Mouse (Mus musculus) midbrain, postnatal 0 days (tissue): ENCODE results near the gene Iscu. TPM values are rescaled to one million over a fixed set of nuclear protein-coding genes. Genes with fewer than 3 reads are reported as not detected.

ENCODE experiments used
- ATAC-seq: fragments of 200-750 bp; cut with Nextera tagmentation; 2 replicates; pipeline ENCODE4 v1.8.0; 2017; ENCODE audit warnings: moderate number of reproducible peaks, mild to moderate bottlenecking, moderate TSS enrichment, moderate library complexity; ENCODE audit not compliant: low FRiP score
- DNase-seq: peaks from one replicate; pipeline ENCODE4 v3.0.0-alpha.2; 2015; ENCODE audit warnings: low spot score
- H3K27ac ChIP-seq: fragments of 300-500 bp; sonication (generic); 2 replicates; pipeline ENCODE4 v1.5.1; 2014; ENCODE audit warnings: low read depth, mild to moderate bottlenecking, low read length, mixed read lengths
- H3K27me3 ChIP-seq: fragments of 300-500 bp; sonication (generic); 2 replicates; pipeline ENCODE4 v1.6.1; 2014; ENCODE audit warnings: low read length, control low read depth, mixed read lengths; ENCODE audit not compliant: insufficient read depth
- H3K36me3 ChIP-seq: fragments of 300-500 bp; sonication (generic); 2 replicates; pipeline ENCODE4 v1.6.1; 2014; ENCODE audit warnings: low read length, control low read depth, mixed read lengths; ENCODE audit not compliant: insufficient read depth
- H3K4me1 ChIP-seq: fragments of 300-500 bp; sonication (generic); 2 replicates; pipeline ENCODE4 v1.6.1; 2014; ENCODE audit warnings: mild to moderate bottlenecking, control low read depth, antibody characterized with exemption, low read length, mixed read lengths; ENCODE audit not compliant: insufficient read depth
- H3K4me2 ChIP-seq: fragments of 300-500 bp; sonication (generic); 2 replicates; pipeline ENCODE4 v1.6.1; 2014; ENCODE audit warnings: low read depth, mild to moderate bottlenecking, low read length, mixed read lengths; ENCODE audit not compliant: poor library complexity, severe bottlenecking
- H3K4me3 ChIP-seq: fragments of 300-500 bp; sonication (generic); 2 replicates; pipeline ENCODE4 v1.5.1; 2014; ENCODE audit warnings: low read depth, mild to moderate bottlenecking, low read length, moderate library complexity
- H3K9ac ChIP-seq: fragments of 300-500 bp; sonication (generic); replicated peaks from 2 replicates; pipeline ENCODE4 v1.6.1; 2014; ENCODE audit warnings: mild to moderate bottlenecking, low read length, moderate library complexity, mixed read lengths; ENCODE audit not compliant: poor library complexity, severe bottlenecking
- H3K9me3 ChIP-seq: fragments of 300-500 bp; sonication (generic); 2 replicates; pipeline ENCODE4 v1.6.1; 2016; ENCODE audit warnings: low read length, control low read depth
- CTCF ChIP-seq: IDR thresholded peaks from 2 replicates; pipeline ENCODE4 v1.5.1; 2016; ENCODE audit warnings: antibody characterized with exemption, mild to moderate bottlenecking
- WGBS: fragments of 180-500 bp; shearing (Covaris S2); extraction: QIAGEN DNeasy Blood & Tissue Kit; methylation state at CpG from one replicate; pipeline ENCODE4 v1.1.7; 2014; 5-methylcytosine and 5-hydroxymethylcytosine counted together
- polyA plus RNA-seq: library from polyadenylated mRNA; unstranded; fragments of >200 nt; fragmentation: Nextera tagmentation; extraction: Ambion mirVana; gene quantifications from 2 replicates; pipeline ENCODE4 v1.2.1, GENCODE M21; 2015
- total RNA-seq: library from RNA; depleted of rRNA; stranded (reverse); fragments of >200 nt; gene quantifications from 2 replicates; pipeline ENCODE4 v1.2.3, GENCODE M21; 2014

Iscu gene
- total and polyA plus RNA-seq, 2 experiments from 2014 or later, result 65.8 to 96.9 TPM

DNA sequence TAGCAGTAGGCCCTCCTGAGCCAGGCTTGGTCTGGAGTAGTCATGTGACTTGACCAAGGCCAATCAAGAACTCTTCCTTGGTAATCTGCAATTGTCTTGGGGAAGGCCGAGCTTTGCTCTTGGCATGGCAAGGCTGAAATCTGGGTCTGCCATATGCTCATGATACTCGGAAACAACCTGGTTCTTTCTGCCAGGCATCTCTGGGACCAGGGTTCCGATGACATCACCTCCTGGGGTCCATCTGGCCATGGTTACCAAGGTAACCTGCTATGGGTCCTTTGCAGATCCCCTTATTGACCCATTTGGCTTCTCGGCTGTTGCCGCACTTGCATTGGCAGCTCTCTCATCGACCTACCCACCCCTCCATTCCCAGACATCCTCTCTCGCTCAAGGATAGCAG lies 44.5 kb upstream of the Iscu start:
- peaks cover 13% of the 10 kb centered on the region; the same call in 1 of the 2 replicates for H3K4me1 ChIP-seq
- H3K4me2 ChIP-seq, result no peak overlapping the region
- H3K27me3 ChIP-seq, result no peaks in the 10 kb centered on the region
- 86% methylated on average over 7 of the region's 7 CpGs for WGBS
- no peak overlapping the region for H3K9ac ChIP-seq
- DNase-seq, result no peak
- TF ChIP-seq CTCF, result no peak
- no peak for ATAC-seq
- no peaks in the 10 kb centered on the region for H3K36me3 ChIP-seq
- H3K27ac ChIP-seq, result no peak overlapping the region
- no peak overlapping the region for H3K4me3 ChIP-seq
- no peaks in the 10 kb centered on the region for H3K9me3 ChIP-seq

DNA sequence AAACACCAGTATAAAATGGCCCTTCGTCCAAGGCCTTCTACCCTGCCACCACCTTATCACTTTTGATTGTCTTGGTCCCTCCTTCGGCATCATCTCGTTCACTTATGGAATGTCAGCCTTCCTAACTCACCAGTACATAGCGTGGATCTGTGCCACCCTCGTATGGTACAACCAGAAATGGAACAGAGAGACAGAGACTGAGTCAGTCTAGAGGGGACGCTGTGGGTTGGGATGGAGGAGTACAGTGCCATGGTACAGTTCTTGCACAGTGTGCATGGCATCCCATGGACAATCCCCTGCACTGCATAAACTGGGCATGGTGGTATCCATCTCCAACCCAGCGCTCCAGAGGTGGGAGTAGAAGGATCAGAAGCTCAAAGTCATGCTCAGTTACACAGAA lies 43.9 kb upstream of the Iscu start:
- DNase-seq, result no peak
- WGBS, result 89% methylated on average over 7 of the region's 7 CpGs

GRCm38 (mm10) chr5:113730641-113731121 lies 41.9 kb upstream of the Iscu start:
- WGBS, result 44% methylated on average over 7 of the region's 7 CpGs
- ATAC-seq (peak; percentile 11; the same call in 1 of the 2 replicates), DNase-seq (peak; percentile 69)
- Histone ChIP-seq H3K4me3 (no peak overlapping the region), H3K36me3 (no peaks in the 10 kb centered on the region), H3K27ac (peak overlapping the region; percentile 52), H3K4me1 (peaks cover 13% of the 10 kb centered on the region; the same call in 1 of the 2 replicates), H3K27me3 (no peaks in the 10 kb centered on the region), H3K9ac (no peak overlapping the region; the same call in 1 of the 2 replicates), H3K9me3 (no peaks in the 10 kb centered on the region), H3K4me2 (no peak overlapping the region)
- TF ChIP-seq CTCF, result no peak; the same call in 1 of the 2 replicates

More for the DNA sequence above, 43.9 kb upstream of the Iscu start:
- H3K4me2 ChIP-seq, result no peak overlapping the region
- H3K27ac ChIP-seq, result no peak overlapping the region
- no peak for ATAC-seq
- H3K36me3 ChIP-seq, result no peaks in the 10 kb centered on the region
- H3K9ac ChIP-seq, result no peak overlapping the region
- no peak for TF ChIP-seq CTCF
- peaks cover 13% of the 10 kb centered on the region; the same call in 1 of the 2 replicates for H3K4me1 ChIP-seq
- no peaks in the 10 kb centered on the region for H3K9me3 ChIP-seq
- no peak overlapping the region for H3K4me3 ChIP-seq
- no peaks in the 10 kb centered on the region for H3K27me3 ChIP-seq

DNA sequence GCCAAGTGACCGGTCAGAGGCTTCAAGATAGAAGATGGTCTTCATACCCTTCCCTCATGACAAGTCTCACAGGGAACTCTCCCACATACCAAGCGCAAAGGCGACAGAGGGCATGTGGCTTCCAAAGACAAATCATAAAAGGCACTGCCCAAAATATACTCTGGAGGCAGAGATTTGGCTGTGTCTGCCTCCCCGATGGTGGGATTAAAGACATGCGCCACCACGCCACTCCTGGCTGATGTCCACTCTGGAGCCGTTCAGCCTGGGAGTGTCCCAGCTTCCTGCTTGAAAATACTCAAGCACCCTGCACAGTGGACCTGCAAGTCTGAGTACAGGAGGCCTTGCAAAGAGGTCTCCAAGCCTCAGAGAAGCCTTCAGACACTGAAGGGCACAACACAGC lies 41.4 kb upstream of the Iscu start:
- Histone ChIP-seq H3K9ac (no peak overlapping the region), H3K9me3 (no peaks in the 10 kb centered on the region), H3K27ac (0 out of 2 replicates have a peak overlapping the region, but pooled peaks have one; percentile 52), H3K4me3 (no peak overlapping the region), H3K27me3 (no peaks in the 10 kb centered on the region), H3K4me1 (peaks cover 13% of the 10 kb centered on the region; the same call in 1 of the 2 replicates), H3K36me3 (no peaks in the 10 kb centered on the region), H3K4me2 (no peak overlapping the region)
- no peak for TF ChIP-seq CTCF
- ATAC-seq, result no peak
- 88% methylated on average over 7 of the region's 7 CpGs for WGBS
- no peak for DNase-seq

DNA sequence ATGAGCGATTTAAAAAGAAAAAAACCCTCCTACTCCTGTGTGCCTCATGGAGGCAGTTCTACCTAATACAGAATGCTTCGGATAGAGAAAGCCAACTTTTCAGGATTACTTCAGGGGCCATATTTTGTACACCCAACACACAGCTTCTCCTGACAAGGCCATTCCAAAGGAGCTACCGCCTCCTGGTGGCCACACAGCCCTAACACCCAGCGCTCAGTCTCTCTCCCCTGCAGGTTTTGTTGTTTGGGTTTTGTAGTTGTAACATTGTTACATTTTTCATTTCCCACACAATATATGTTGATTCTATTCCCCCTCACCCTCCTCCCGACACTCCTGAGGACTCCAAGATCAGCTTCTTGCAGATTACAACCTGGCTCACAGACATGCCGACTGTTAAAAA lies 40.4 kb upstream of the Iscu start:
- 28% methylated on average over 6 of the region's 6 CpGs for WGBS

DNA sequence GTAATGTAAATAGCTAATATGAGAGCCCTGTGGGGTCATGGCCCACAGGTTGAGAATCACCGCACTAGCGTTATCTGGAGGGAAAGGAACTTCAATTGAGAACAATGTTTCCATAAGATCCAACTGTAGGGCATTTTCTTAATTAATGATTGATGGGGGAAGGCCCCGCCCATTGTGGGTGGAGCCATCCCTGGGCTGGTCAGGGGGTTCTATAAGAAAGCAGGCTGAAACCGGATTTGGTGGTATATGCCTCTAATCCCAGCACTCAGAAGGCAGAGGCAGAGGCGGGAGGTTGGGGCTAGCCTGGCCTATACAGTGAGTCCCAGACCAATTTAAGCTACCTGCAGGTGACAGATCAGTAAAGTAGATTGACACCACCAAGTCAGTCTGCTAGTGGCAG lies 38.2 kb upstream of the Iscu start:
- no peak overlapping the region for H3K9ac ChIP-seq
- WGBS, result 66% methylated on average over 5 of the region's 5 CpGs
- DNase-seq, result no peak
- H3K27ac ChIP-seq, result no peak overlapping the region
- H3K27me3 ChIP-seq, result no peaks in the 10 kb centered on the region
- H3K4me1 ChIP-seq, result peaks cover 19% of the 10 kb centered on the region
- no peak overlapping the region for H3K4me2 ChIP-seq
- TF ChIP-seq CTCF, result no peak
- H3K36me3 ChIP-seq, result peaks cover 16% of the 10 kb centered on the region
- ATAC-seq, result no peak
- H3K4me3 ChIP-seq, result no peak overlapping the region
- no peaks in the 10 kb centered on the region for H3K9me3 ChIP-seq

More for the DNA sequence above, 40.4 kb upstream of the Iscu start:
- H3K4me1 ChIP-seq, result peaks cover 18% of the 10 kb centered on the region
- no peak overlapping the region for H3K4me3 ChIP-seq
- H3K27me3 ChIP-seq, result no peaks in the 10 kb centered on the region
- no peaks in the 10 kb centered on the region for H3K36me3 ChIP-seq
- H3K9ac ChIP-seq, result no peak overlapping the region
- H3K27ac ChIP-seq, result no peak overlapping the region
- ATAC-seq (no peak), DNase-seq (peak; percentile 74)
- no peaks in the 10 kb centered on the region for H3K9me3 ChIP-seq
- H3K4me2 ChIP-seq, result no peak overlapping the region
- TF ChIP-seq CTCF, result peak; percentile 90
